ENCODE assay signal across 27 mouse cellular contexts in genomic region chr11:4591811-4592210, GRCm38 (mm10). TPM values are rescaled to one million over a fixed set of nuclear protein-coding genes. Genes with fewer than 3 reads are reported as not detected.
DNase-seq lines count a peak whose midpoint lies in the region; ATAC-seq and TF ChIP-seq lines count a peak whose summit lies in the region.
"Had no signal": no experiment of that assay in that cellular context is flagged by ENCODE, and none has a peak within 500 bp of the region (broad histone marks: within the 10 kb centered on the region; RNA-seq: fewer than 3 reads in every experiment).

No protein-coding gene starts in this region.

- no peaks in the 10 kb centered on the region for H3K27me3 ChIP-seq in liver, adult 2 months (ENCODE audit: control insufficient read depth, insufficient read depth, low read length)
- H3K27me3 ChIP-seq in G1E (ENCODE audit: insufficient read depth, low read length), result no peaks in the 10 kb centered on the region
- no peaks in the 10 kb centered on the region for H3K27me3 ChIP-seq in liver, postnatal 0 days (ENCODE audit: insufficient read depth, low read length)
- H3K27me3 ChIP-seq: embryonic facial prominence, embryonic 12.5 days; heart, embryonic 12.5 days; hindbrain, embryonic 15.5 days; intestine, embryonic 15.5 days; kidney, embryonic 15.5 days; limb, embryonic 12.5 days; lung, embryonic 15.5 days had no signal

- H3K4me1 ChIP-seq in liver, adult 2 months (ENCODE audit: control insufficient read depth, insufficient read depth, low read length), result peaks cover 16% of the 10 kb centered on the region
- peaks cover 41% of the 10 kb centered on the region for H3K4me1 ChIP-seq in G1E (ENCODE audit: insufficient read depth, low read depth, low read length)
- H3K4me1 ChIP-seq in liver, postnatal 0 days (ENCODE audit: insufficient read depth), result peaks cover 28% of the 10 kb centered on the region

- TF ChIP-seq CTCF in liver, adult 2 months (IDR thresholded peaks at IDR 0.05; ENCODE audit: low read depth, low read length), result no peak
- no peak for TF ChIP-seq CTCF in G1E (IDR thresholded peaks at IDR 0.05; ENCODE audit: low read depth, low read length)
- no peak for TF ChIP-seq CTCF in liver, postnatal 0 days (IDR thresholded peaks at IDR 0.05; ENCODE audit: low read depth)

- H3K9ac ChIP-seq in liver, adult 2 months (ENCODE audit: low read depth, low read length), result no peak overlapping the region
- H3K9ac ChIP-seq in liver, postnatal 0 days (replicated peaks), result no peak overlapping the region
- H3K9ac ChIP-seq: embryonic facial prominence, embryonic 12.5 days; heart, embryonic 12.5 days; hindbrain, embryonic 15.5 days; intestine, embryonic 15.5 days; kidney, embryonic 15.5 days; limb, embryonic 12.5 days; lung, embryonic 15.5 days had no signal

- DNase-seq in liver, adult 2 months (ENCODE audit: extremely low read depth, low read depth, low spot score), result peak; percentile 30
- DNase-seq in liver (no peak), G1E (ENCODE audit: low spot score) (no peak)
- DNase-seq in liver, postnatal 0 days, result no peak
- DNase-seq in right cerebral cortex, postnatal 10 days (ENCODE audit: low spot score in 2 of 2), result no peak
- no peak for DNase-seq in layer of hippocampus, postnatal 14 days (ENCODE audit: low spot score in 2 of 2)
- no peak for DNase-seq in urinary bladder, adult 2 months (ENCODE audit: low spot score)
- DNase-seq: adrenal gland, postnatal 25 days; cerebellum, adult 8-10 months; kidney, postnatal 4 days; layer of hippocampus, adult 9-11 months; retina, postnatal 1 day; right cerebral cortex, postnatal 4 days; thymus, postnatal 25 days had no signal

- no peak for TF ChIP-seq POLR2A in liver, adult 2 months (IDR thresholded peaks at IDR 0.05; ENCODE audit: extremely low read depth, insufficient read depth, low read length)

- WGBS in liver, adult 2 months, result 58% methylated on average over 4 of the region's 4 CpGs
- 57% methylated on average over 4 of the region's 4 CpGs for WGBS in liver, postnatal 0 days (ENCODE audit: insufficient replicate concordance)

- H3K4me2 ChIP-seq in liver, postnatal 0 days (ENCODE audit: low read depth, low read length), result peak overlapping the region; percentile 62
- H3K4me2 ChIP-seq: embryonic facial prominence, embryonic 12.5 days; heart, embryonic 12.5 days; hindbrain, embryonic 15.5 days; intestine, embryonic 15.5 days; kidney, embryonic 15.5 days; lung, embryonic 15.5 days had no signal

- 0 out of 2 replicates have a peak, but pooled peaks have one; percentile 24 for TF ChIP-seq EP300 in liver, postnatal 0 days (IDR thresholded peaks at IDR 0.05; ENCODE audit: low read depth)

- H3K79me2 ChIP-seq in liver, adult 2 months (ENCODE audit: control insufficient read depth, insufficient read depth, low read length), result peaks cover 33% of the 10 kb centered on the region

- no peak for ATAC-seq in G1E (ENCODE audit: extremely low read depth, insufficient number of reproducible peaks, low FRiP score, poor library complexity, severe bottlenecking)
- peak; percentile 50 for ATAC-seq in granulocyte monocyte progenitor cell, adult 5-6 weeks (replicated peaks; ENCODE audit: poor library complexity, severe bottlenecking)
- ATAC-seq in liver, postnatal 0 days, result no peak
- ATAC-seq: forebrain, embryonic 16.5 days; intestine, embryonic 15.5 days; midbrain, embryonic 16.5 days had no signal

- H3K27ac ChIP-seq in liver, adult 2 months (replicated peaks; ENCODE audit: insufficient read depth, low read depth, low read length), result no peak overlapping the region
- no peak overlapping the region for H3K27ac ChIP-seq in liver, postnatal 0 days (ENCODE audit: low read depth)
- H3K27ac ChIP-seq: embryonic facial prominence, embryonic 12.5 days; hindbrain, embryonic 15.5 days; intestine, embryonic 15.5 days; kidney, embryonic 15.5 days; limb, embryonic 12.5 days; lung, embryonic 15.5 days had no signal

- H3K4me3 ChIP-seq in liver, adult 2 months (ENCODE audit: insufficient read depth, low read depth, low read length), result no peak overlapping the region
- peak overlapping the region; percentile 35; the same call in 1 of the 2 replicates for H3K4me3 ChIP-seq in G1E (ENCODE audit: low read depth, low read length)
- peak overlapping the region; percentile 98 for H3K4me3 ChIP-seq in liver, postnatal 0 days (ENCODE audit: low read depth, low read length)
- H3K4me3 ChIP-seq: embryonic facial prominence, embryonic 12.5 days; heart, embryonic 12.5 days; hindbrain, embryonic 15.5 days; intestine, embryonic 15.5 days; kidney, embryonic 15.5 days; limb, embryonic 12.5 days; lung, embryonic 15.5 days had no signal

- H3K9me3 ChIP-seq in G1E (replicated peaks), result no peaks in the 10 kb centered on the region
- no peaks in the 10 kb centered on the region for H3K9me3 ChIP-seq in liver, postnatal 0 days (ENCODE audit: low read length)
- H3K9me3 ChIP-seq: embryonic facial prominence, embryonic 12.5 days; heart, embryonic 12.5 days; hindbrain, embryonic 15.5 days; intestine, embryonic 15.5 days; kidney, embryonic 15.5 days; limb, embryonic 12.5 days; lung, embryonic 15.5 days had no signal

- H3K36me3 ChIP-seq in liver, adult 2 months (ENCODE audit: control insufficient read depth, insufficient read depth, low read length), result 0 out of 2 replicates have a peak, but pooled peaks cover 2% of the 10 kb centered on the region
- peaks cover 18% of the 10 kb centered on the region for H3K36me3 ChIP-seq in G1E (replicated peaks)
- peaks cover 12% of the 10 kb centered on the region; the same call in 1 of the 2 replicates for H3K36me3 ChIP-seq in liver, postnatal 0 days (replicated peaks; ENCODE audit: insufficient read depth, low read length)
- H3K36me3 ChIP-seq: embryonic facial prominence, embryonic 12.5 days; hindbrain, embryonic 15.5 days; intestine, embryonic 15.5 days had no signal

RNA-seq across cellular contexts. Expression of gene Mtmr3, which starts 2.9 kb away (rescaled TPM):
- 19.4 and 22.9 TPM in 2 replicates for total RNA-seq in liver, adult 2 months (2014; rRNA removed)
- 10.0 and 12.4 TPM in 2 replicates for polyA plus RNA-seq in liver, adult 2 months (2012; rRNA removed)
- total RNA-seq in G1E (2014; fragmentation: Nextera tagmentation) (56.1 and 68.9 TPM in 2 replicates), G1E (2017) (81.4 and 81.9 TPM in 2 replicates)
- 21.7 and 26.4 TPM in 2 replicates for polyA plus RNA-seq in G1E (2012)
- 47.6 and 48.6 TPM in 2 replicates for total RNA-seq in granulocyte monocyte progenitor cell, adult 5-6 weeks (2014; fragmentation: Nextera tagmentation)
- total RNA-seq in granulocyte monocyte progenitor cell, adult 5-6 weeks (2017), result 57.7 and 76.1 TPM in 2 replicates
- polyA plus RNA-seq in liver, postnatal 0 days (2015; fragmentation: Nextera tagmentation; extraction: Ambion mirVana), result 10.3 and 11.2 TPM in 2 replicates
- total RNA-seq in layer of hippocampus, postnatal 14 days (2021), result 10 to 100 TPM; 63.4 to 64.9 TPM
- 46.3 and 50.0 TPM in 2 replicates for polyA plus RNA-seq in urinary bladder, adult 2 months (2012; rRNA removed)

RNA-seq across cellular contexts. Expression of gene Gm11032, which starts 28.1 kb away (rescaled TPM):
- total RNA-seq in liver, adult 2 months (2014; rRNA removed), result not detected in 2 replicates
- polyA plus RNA-seq in liver, adult 2 months (2012; rRNA removed), result not detected in 2 replicates
- total RNA-seq in G1E (2014; fragmentation: Nextera tagmentation), result not detected in 2 replicates
- total RNA-seq in G1E (2017), result not detected in 2 replicates
- not detected in 2 replicates for polyA plus RNA-seq in G1E (2012)
- not detected in 2 replicates for total RNA-seq in granulocyte monocyte progenitor cell, adult 5-6 weeks (2014; fragmentation: Nextera tagmentation)
- total RNA-seq in granulocyte monocyte progenitor cell, adult 5-6 weeks (2017), result not detected in 2 replicates
- polyA plus RNA-seq in liver, postnatal 0 days (2015; fragmentation: Nextera tagmentation; extraction: Ambion mirVana), result not detected in 2 replicates
- total RNA-seq in layer of hippocampus, postnatal 14 days (2021), result not detected
- polyA plus RNA-seq in urinary bladder, adult 2 months (2012; rRNA removed), result not detected in 2 replicates
- total RNA-seq: adrenal gland, postnatal 25 days; heart, postnatal 25 days had no signal
- polyA plus RNA-seq: cortical plate, adult 2 months; embryonic facial prominence, embryonic 12.5 days; forebrain, embryonic 16.5 days; gonadal fat pad, adult 2 months; heart, embryonic 12.5 days; hindbrain, embryonic 15.5 days; intestine, embryonic 15.5 days; kidney, embryonic 15.5 days; limb, embryonic 12.5 days; lung, embryonic 15.5 days; midbrain, embryonic 16.5 days had no signal

RNA-seq across cellular contexts. Expression of gene Ascc2, which starts 45.7 kb away (rescaled TPM):
- 8.5 and 12.4 TPM in 2 replicates for total RNA-seq in liver, adult 2 months (2014; rRNA removed)
- polyA plus RNA-seq in liver, adult 2 months (2012; rRNA removed), result 9.7 and 9.9 TPM in 2 replicates
- total RNA-seq in G1E (2014; fragmentation: Nextera tagmentation) (27.8 and 28.4 TPM in 2 replicates), G1E (2017) (22.0 and 22.8 TPM in 2 replicates)
- 52.0 and 53.0 TPM in 2 replicates for polyA plus RNA-seq in G1E (2012)
- total RNA-seq in granulocyte monocyte progenitor cell, adult 5-6 weeks (2014; fragmentation: Nextera tagmentation), result 36.3 and 36.4 TPM in 2 replicates
- 23.1 and 23.7 TPM in 2 replicates for total RNA-seq in granulocyte monocyte progenitor cell, adult 5-6 weeks (2017)
- polyA plus RNA-seq in liver, postnatal 0 days (2015; fragmentation: Nextera tagmentation; extraction: Ambion mirVana), result 9.5 and 9.7 TPM in 2 replicates
- 10 to 100 TPM; 24.1 to 24.4 TPM for total RNA-seq in layer of hippocampus, postnatal 14 days (2021)
- 35.0 and 39.9 TPM in 2 replicates for polyA plus RNA-seq in urinary bladder, adult 2 months (2012; rRNA removed)
